Mouse (Mus musculus) common myeloid progenitor, adult 5-6 weeks (primary cell): Measurements from ENCODE around the gene 4930583I09Rik. TPM values are rescaled to one million over a fixed set of nuclear protein-coding genes. Genes with fewer than 3 reads are reported as not detected.

Source experiments
- ATAC-seq: replicated peaks from 2 replicates; pipeline ENCODE4 v1.8.0; 2016; ENCODE audit warnings: low read depth, mild to moderate bottlenecking, moderate TSS enrichment, inconsistent platforms; ENCODE audit not compliant: poor library complexity, severe bottlenecking
- total RNA-seq: library from RNA; stranded (forward); fragments of 200-1000, 187-1606 nt; gene quantifications from 2 replicates; pipeline ENCODE4 v1.2.3, GENCODE M21; 2017

Gene 4930583I09Rik
- total RNA-seq, 1 experiment from 2014 or later = not detected

GRCm38 (mm10) chr17:64802956-64803275, 33.0 kb downstream of the 4930583I09Rik start:
- no peak for ATAC-seq

- no peak for ATAC-seq
Observed at GRCm38 (mm10) chr17:64802168-64802955, 33.5 kb downstream of the 4930583I09Rik start.

GRCm38 (mm10) chr17:64792623-64793022, 43.2 kb downstream of the 4930583I09Rik start:
- no peak for ATAC-seq

GRCm38 (mm10) chr17:64792076-64792475, 43.8 kb downstream of the 4930583I09Rik start:
- ATAC-seq = no peak

- ATAC-seq = no peak
Observed at GRCm38 (mm10) chr17:64789175-64789574, 46.7 kb downstream of the 4930583I09Rik start.

GRCm38 (mm10) chr17:64788301-64788700, 47.6 kb downstream of the 4930583I09Rik start:
- no peak for ATAC-seq

- ATAC-seq = no peak
Observed at GRCm38 (mm10) chr17:64785961-64786360, 49.9 kb downstream of the 4930583I09Rik start.

Other genes with a start within 250 kb of the 4930583I09Rik start
- 21.5 and 28.1 TPM in 2 replicates for gene Man2a1, start 235.3 kb downstream of the 4930583I09Rik start, total RNA-seq